Mouse (Mus musculus) embryonic fibroblast, embryonic 13.5 days (primary cell): Measurements from ENCODE around the gene Krtap1-3. TPM values are rescaled to one million over a fixed set of nuclear protein-coding genes. Genes with fewer than 3 reads are reported as not detected.
"Not testable (repeated sequence)": the region's sequence is repeated elsewhere in the genome, so short reads cannot be mapped to it uniquely, and the experiment has no call there.

Experiments
- H3K27ac ChIP-seq: 2 replicates; pipeline ENCODE4 v1.5.1; 2012; ENCODE audit warnings: low read length, control low read depth, inconsistent platforms; ENCODE audit not compliant: insufficient read depth
- H3K4me1 ChIP-seq: 2 replicates; pipeline ENCODE4 v1.6.1; 2011; ENCODE audit warnings: low read length; ENCODE audit not compliant: control insufficient read depth, insufficient read depth
- H3K4me3 ChIP-seq: 2 replicates; pipeline ENCODE4 v1.5.1; 2011; ENCODE audit warnings: mild to moderate bottlenecking, control low read depth, low read length; ENCODE audit not compliant: insufficient read depth
- CTCF ChIP-seq: IDR thresholded peaks from 2 replicates; pipeline ENCODE4 v1.5.1; 2011; ENCODE audit warnings: mild to moderate bottlenecking, control low read depth, low read length, moderate library complexity, borderline replicate concordance; ENCODE audit not compliant: insufficient read depth
- POLR2A ChIP-seq: IDR thresholded peaks from 2 replicates; pipeline ENCODE4 v1.6.1; 2011; ENCODE audit warnings: low read depth, mild to moderate bottlenecking, control low read depth, low read length, moderate library complexity
- polyA plus RNA-seq: library from polyadenylated mRNA; stranded (reverse); fragments of >200 nt; gene quantifications from 2 replicates; pipeline ENCODE4 v1.2.4, GENCODE M21; 2011; ENCODE audit warnings: low read depth; ENCODE audit not compliant: missing spikeins, insufficient read length

Krtap1-3 gene
- polyA plus RNA-seq = not detected in 2 replicates

DNA sequence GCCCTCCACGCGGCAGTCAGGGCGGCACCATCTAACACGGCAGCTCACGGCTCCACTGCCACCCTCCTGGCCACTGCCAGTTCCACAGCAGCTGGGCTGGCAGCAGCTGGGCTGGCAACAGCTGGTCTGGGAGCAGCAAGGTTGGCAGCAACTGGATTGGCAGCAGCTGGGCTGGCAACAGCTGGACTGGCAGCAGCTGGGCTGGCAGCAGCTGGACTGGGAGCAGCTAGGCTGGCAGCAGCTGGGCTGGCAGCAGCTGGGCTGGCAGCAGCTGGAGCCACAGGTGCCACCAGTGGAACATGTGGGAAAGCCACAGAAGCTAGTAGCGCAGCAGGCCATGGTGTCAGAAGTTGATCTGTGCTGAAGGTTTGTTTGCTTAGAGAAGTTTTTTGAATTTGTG lies at the start of gene Krtap1-3:
Gene Krtap1-3, minus strand, starts transcription at position 359 of the 400 bp plus-strand sequence.
- no peak for TF ChIP-seq POLR2A
- H3K4me3 ChIP-seq = no peak within 1 kb of the TSS
- H3K4me1 ChIP-seq = peaks cover 7% of the 10 kb centered on the region
- no peak within 1 kb of the TSS for H3K27ac ChIP-seq

GRCm38 (mm10) chr11:99640926-99641325 lies 49.8 kb upstream of the Krtap1-3 start:
- TF ChIP-seq CTCF (no peak), POLR2A (no peak)
- Histone ChIP-seq H3K4me1 (peaks cover 3% of the 10 kb centered on the region; the same call in 1 of the 2 replicates), H3K27ac (no peak overlapping the region), H3K4me3 (no peak overlapping the region)

DNA sequence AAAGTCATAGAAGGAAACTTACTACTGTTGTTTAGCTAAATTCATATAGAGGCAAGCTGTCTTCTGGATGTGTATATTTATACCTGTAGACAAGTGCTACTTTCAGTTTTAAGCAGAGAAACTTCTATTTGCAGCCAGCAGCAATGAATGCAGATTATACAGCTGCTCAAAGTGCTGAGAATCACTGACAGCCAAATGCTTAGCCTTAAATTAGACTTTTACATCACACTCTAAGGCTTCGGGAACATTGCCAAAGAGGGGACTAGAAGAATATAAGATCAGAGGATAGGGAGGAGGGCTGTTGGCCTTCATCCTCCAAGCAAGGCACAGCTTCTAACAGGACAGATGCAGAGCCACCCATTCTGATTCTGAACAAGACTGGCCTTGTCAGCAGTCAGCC lies 45.9 kb upstream of the Krtap1-3 start:
- Histone ChIP-seq H3K4me1 (peaks cover 3% of the 10 kb centered on the region; the same call in 1 of the 2 replicates), H3K27ac (no peak overlapping the region), H3K4me3 (no peak overlapping the region)
- no peak for TF ChIP-seq CTCF
- no peak for TF ChIP-seq POLR2A

- no peak within 1 kb of the TSS for H3K4me3 ChIP-seq
- no peak within 1 kb of the TSS for H3K27ac ChIP-seq
- H3K4me1 ChIP-seq = peaks cover 3% of the 10 kb centered on the region; the same call in 1 of the 2 replicates
- no peak for TF ChIP-seq POLR2A
- no peak for TF ChIP-seq CTCF
These were observed 43.6 kb upstream of the Krtap1-3 start, which contains the start of gene Krtap4-2 for GRCm38 (mm10) chr11:99634653-99635134. Krtap4-2 (minus strand) TSS chr11:99635084.

DNA sequence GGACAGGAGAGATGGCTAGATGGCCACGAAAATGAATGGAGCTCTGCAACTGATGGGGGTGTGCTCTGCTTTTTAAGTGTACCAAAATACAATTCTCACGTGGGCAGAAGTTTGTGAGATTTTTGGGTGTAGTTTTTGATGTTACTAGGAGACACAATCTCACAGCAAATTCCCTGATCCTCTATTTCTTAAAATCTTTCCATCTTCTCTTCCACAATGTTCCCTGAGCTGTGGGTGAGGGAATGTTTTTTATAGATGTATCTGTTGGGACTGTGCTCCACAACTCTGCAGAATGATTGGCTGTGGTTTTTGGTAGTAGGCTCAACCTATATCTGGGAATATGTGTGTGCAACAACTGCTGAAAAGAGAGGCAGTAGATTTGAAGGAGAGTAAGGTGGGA lies 42.2 kb upstream of the Krtap1-3 start:
- Histone ChIP-seq H3K4me1 (peaks cover 1% of the 10 kb centered on the region; the same call in 1 of the 2 replicates), H3K4me3 (no peak overlapping the region), H3K27ac (no peak overlapping the region)
- TF ChIP-seq POLR2A (no peak), CTCF (no peak)

DNA sequence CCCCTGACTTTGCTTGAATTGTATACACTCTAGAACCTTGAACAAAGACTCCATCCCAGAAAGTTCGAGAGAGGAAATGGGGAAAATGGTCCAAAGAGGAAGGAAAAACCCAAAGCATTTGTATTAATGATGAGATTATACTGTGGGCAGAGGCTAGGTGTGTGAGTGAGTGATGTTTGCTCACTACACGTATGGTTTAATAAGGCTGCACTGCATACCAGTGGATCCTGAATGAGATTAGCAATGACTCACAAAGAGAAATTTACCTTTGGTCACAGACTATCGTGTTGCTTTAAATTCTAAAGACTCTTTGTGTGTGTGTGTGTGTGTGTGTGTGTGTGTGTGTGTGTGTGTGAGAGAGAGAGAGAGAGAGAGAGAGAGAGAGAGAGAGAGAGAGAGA lies 39.8 kb upstream of the Krtap1-3 start:
- no peak overlapping the region for H3K27ac ChIP-seq
- no peaks in the 10 kb centered on the region for H3K4me1 ChIP-seq
- no peak for TF ChIP-seq CTCF
- no peak for TF ChIP-seq POLR2A
- no peak overlapping the region for H3K4me3 ChIP-seq

- H3K27ac ChIP-seq = no peak within 1 kb of the TSS
- H3K4me3 ChIP-seq = no peak within 1 kb of the TSS
- no peaks in the 10 kb centered on the region for H3K4me1 ChIP-seq
- TF ChIP-seq POLR2A (no peak), CTCF (no peak)
These were observed 37.0 kb upstream of the Krtap1-3 start, which contains the start of gene Krtap4-1 for GRCm38 (mm10) chr11:99628138-99628537. Krtap4-1 (minus strand) TSS chr11:99628238.

GRCm38 (mm10) chr11:99620335-99620734 lies 29.2 kb upstream of the Krtap1-3 start, which contains the start of gene Gm11562:
Gm11562 (minus strand) TSS chr11:99620435.
- H3K27ac ChIP-seq = no peak within 1 kb of the TSS
- TF ChIP-seq CTCF (no peak), POLR2A (no peak)
- no peaks in the 10 kb centered on the region; the same call in 1 of the 2 replicates for H3K4me1 ChIP-seq
- H3K4me3 ChIP-seq = no peak within 1 kb of the TSS

DNA sequence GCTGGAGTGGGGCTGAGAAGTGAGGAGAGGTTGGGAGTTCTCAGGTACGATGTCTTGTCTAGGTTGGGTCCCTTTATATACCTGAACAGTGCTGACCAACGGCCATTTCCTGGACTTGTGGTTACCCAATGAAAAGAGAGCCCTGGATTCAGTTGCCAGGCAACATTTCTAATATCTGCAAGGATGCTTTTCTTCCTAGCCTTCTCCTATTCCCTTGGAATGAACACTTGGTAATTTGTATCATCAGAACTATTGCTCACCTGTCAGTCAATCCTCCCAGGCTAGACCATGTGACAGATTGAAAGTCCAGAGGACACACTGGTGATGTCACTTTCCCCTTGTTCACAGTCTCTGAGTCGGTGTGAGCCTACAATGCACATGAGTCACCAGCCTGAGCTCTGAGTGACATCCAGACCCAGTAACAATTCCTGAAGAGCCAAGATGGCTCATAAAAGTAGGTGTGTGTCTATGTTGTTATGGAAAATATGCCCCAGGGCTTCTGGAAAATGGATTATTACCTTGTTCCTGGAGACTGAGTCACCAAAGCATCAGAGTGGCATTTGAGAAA lies 23.7 kb upstream of the Krtap1-3 start, which contains the start of gene Krtap2-4:
Gene Krtap2-4, minus strand, starts transcription at position 51 of the 568 bp plus-strand sequence.
- Histone ChIP-seq H3K4me1 (0 out of 2 replicates have a peak, but pooled peaks cover 3% of the 10 kb centered on the region), H3K27ac (no peak within 1 kb of the TSS), H3K4me3 (no peak within 1 kb of the TSS)
- TF ChIP-seq CTCF (no peak), POLR2A (no peak)

- not testable (repeated sequence) for H3K4me1 ChIP-seq, H3K4me3 ChIP-seq, H3K27ac ChIP-seq
These were observed 18.9 kb upstream of the Krtap1-3 start, which contains the start of gene Gm11937 for GRCm38 (mm10) chr11:99610089-99610488. Gm11937 (minus strand) TSS chr11:99610189.
